Mouse (Mus musculus): ENCODE results near the gene Cmtm4.

The Cmtm4 gene

DNA sequence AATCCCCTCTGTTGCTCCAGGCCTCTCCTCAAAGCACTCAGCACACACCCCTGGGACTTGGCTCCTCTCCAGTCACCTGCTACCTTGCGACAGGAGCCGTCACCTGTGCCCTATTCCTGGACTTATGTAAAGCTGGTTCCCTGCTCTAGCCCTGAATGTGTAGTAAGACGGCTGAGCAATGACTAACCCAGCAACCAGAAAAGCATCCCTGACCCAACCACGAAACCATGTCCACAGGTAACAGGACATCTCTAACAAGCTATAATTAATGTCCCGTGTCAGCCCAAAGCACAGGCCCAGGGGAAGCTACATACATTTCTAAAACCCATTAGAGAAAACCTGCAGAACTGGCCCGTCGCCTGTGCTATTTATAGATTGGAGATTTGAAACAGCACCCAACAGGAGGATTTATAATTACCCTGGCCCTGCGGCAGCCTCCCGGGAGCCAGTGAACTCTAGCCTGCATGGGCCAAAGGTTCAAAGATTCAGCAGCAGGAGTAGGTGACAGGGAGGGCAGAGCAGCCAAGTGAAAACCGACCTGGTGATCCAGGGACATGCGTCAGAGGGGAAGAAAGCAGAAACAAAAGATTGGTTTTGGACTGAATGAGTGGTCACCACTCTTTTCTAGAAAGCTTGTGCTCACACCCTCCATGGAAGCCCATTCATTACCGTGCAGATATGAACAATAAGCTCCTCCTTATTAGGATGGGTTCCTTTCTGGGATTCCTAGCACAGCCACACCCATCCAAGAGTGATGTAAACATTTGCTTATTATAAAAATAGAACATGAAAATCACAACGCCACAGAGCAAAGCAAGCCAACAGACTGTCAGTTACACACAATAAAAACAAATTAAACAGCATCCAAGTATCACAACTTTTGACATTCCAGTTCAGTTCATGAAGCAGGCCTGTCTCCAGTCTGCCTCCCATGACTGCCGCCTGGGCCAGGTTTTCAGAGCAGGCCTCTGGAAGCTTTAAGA is 20.5 kb downstream of the Cmtm4 start:
- no peak for DNase-seq (ENCODE audit: low spot score)

DNA sequence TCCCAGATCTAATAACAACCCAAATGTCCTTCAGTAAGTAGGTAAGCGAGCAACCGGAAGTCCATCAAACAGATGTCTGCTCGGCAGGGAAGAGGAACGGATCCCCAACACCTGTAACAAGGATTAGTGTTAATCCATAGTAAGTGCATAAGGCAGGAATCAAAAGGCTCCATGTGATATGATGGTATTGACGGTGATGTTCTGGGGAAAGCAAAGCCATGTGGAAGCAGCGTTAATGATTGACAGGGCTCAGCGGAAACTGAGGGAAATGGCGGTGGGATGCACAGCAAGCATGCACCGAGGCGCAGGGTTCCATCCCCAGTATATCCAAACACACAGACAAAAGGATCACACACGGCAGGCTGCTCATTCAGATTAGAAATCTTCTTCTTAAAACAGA is 21.3 kb downstream of the Cmtm4 start:
- no peak for DNase-seq (ENCODE audit: low spot score)

DNA sequence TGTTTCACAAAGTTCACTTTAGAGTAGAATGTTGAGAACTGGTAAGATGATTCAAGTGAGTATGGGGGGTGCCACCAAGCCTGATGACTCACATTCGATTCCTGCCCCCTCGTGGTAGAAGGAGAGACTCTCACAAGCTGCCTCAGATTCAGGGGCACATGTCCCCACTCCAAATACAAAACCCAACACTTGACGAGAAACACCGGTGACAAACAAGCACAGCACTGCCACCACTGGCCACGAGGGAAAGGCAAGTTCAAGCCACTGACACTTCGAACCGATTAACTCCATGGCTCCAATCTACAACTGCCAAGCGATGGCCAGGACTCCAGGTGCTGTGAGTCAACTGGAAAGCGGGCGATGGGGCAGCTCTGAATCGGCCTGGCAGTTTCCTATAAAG is 21.8 kb downstream of the Cmtm4 start:
- DNase-seq (ENCODE audit: low spot score) = no peak

DNA sequence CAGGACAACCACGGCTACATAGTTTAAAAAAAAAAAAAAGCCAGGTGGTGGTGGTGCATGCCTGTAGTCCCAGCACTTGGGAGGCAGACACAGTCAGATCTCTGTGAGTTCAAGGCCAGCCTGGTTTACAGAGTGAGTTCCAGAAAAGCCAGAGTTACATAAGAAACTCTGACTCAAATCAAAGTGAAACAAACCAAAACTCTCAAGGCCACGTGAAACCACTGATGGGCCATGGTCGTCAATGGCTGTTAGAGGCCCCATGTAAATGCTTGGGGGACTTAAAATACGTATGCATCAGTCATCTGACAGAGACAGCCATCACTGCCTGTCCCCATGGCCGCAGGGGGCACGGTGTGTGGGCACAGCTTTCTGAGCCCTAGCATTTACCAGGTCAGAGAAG is 24.5 kb downstream of the Cmtm4 start:
- no peak for DNase-seq (ENCODE audit: low spot score)

- DNase-seq (ENCODE audit: low spot score) = no peak
Observed at GRCm38 (mm10) chr8:104370071-104370470, 25.5 kb downstream of the Cmtm4 start.

- DNase-seq (ENCODE audit: low spot score) = no peak
Observed at GRCm38 (mm10) chr8:104369591-104369990, 26.0 kb downstream of the Cmtm4 start.

DNA sequence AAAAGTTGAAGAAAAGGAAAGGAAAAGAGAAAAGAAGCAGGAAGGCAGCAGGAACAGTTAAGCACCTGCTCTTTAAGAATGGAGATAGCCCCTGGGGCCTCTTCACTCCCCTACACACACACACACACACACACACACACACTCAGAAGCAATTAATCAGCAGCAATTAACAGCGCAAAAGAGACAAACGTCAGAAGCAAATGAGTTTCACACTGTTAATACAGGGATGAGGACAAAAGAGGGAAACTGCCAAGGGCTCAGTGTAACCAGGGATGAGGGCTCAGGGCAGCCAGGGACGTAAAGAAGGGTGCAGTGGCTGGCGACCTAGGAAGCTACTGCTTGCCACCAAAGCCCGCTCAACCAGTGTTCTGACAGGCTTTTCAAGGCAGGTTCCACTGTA is 28.2 kb downstream of the Cmtm4 start:
- no peak for DNase-seq (ENCODE audit: low spot score)

DNA sequence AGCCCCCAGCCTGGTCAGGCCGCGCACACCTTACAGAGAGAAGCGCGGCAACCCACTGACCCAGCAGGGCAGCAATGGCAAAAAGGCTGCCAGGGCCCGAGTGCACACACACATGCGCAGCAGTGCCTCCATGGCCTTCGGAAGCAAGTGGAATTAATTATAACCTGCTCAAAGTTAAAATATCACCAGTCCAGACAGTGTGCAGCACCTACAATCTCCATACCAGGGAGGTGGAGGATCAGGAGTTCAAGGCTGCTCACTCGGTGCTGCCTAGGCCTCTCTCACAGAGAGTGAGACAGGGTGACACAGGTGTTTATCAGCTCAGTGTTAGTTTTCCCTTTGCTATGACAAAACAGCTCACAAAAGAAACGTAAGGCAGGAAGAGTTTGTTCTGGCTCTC is 29.9 kb downstream of the Cmtm4 start:
- no peak for DNase-seq (ENCODE audit: low spot score)

DNA sequence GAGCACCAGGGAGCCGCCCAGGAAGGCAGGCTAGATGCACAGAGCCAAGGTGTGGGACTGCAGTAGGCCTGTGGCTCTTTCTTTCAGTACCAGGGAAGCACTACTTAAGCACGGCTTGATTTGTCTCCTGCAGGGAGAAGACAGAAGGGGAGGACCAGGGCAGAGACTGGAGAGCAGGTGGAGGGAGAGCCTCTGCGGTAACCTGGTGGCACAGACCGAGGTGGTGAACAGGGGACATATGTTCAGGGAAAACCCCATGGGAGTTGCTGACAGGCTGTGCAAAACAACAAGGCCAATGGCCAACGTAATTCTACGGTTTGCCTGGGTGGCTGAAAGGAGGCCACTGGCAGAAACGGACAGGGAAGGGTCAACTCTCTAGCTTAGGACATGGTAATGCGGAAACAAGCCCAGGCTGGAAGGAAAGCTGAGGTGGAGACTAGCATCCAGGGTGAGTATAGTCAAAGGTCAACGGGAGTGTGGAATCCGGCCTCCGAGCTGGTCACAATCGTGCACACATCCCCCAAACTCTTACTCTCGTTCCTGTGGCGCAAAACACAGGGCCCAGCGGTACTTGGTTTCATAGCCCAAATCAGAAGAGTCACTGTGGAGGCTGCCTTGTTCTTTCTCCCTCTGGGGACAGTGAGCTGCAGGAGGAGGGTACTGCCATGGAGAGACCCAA is 35.7 kb downstream of the Cmtm4 start:
- no peak for DNase-seq (ENCODE audit: low spot score)

DNA sequence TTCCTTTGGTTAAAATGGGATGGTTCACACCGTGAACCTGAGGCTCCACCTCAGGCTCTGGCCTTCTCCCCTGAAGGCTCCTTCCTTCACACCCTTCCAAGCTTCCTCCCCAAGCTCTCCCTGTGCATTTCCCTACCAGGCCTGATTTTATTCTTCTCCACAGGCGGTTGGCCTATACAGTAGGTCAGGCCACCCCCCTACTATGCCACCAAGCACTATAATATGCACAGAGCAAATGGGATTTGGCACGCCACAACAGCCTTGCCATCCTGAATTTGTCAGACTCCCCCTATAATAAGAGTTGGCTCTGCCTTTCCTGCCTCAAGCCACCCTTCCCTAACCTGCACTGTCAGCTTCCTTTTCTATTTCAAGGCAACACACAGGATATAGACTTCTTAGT is 37.0 kb downstream of the Cmtm4 start:
- no peak for DNase-seq (ENCODE audit: low spot score)

- DNase-seq (ENCODE audit: low spot score) = no peak
Observed at GRCm38 (mm10) chr8:104354504-104354903, 41.1 kb downstream of the Cmtm4 start.

GRCm38 (mm10) chr8:104353186-104353585 is 42.4 kb downstream of the Cmtm4 start:
- DNase-seq (ENCODE audit: low spot score) = no peak

GRCm38 (mm10) chr8:104350047-104350446 is 45.6 kb downstream of the Cmtm4 start:
- no peak for DNase-seq (ENCODE audit: low spot score)

GRCm38 (mm10) chr8:104348971-104349370 is 46.6 kb downstream of the Cmtm4 start:
- no peak for DNase-seq (ENCODE audit: low spot score)

- DNase-seq (ENCODE audit: low spot score) = no peak
Observed at GRCm38 (mm10) chr8:104346706-104347105, 48.9 kb downstream of the Cmtm4 start.

- no peak for DNase-seq (ENCODE audit: low spot score)
Observed at GRCm38 (mm10) chr8:104344622-104345021, 51.0 kb downstream of the Cmtm4 start.

DNA sequence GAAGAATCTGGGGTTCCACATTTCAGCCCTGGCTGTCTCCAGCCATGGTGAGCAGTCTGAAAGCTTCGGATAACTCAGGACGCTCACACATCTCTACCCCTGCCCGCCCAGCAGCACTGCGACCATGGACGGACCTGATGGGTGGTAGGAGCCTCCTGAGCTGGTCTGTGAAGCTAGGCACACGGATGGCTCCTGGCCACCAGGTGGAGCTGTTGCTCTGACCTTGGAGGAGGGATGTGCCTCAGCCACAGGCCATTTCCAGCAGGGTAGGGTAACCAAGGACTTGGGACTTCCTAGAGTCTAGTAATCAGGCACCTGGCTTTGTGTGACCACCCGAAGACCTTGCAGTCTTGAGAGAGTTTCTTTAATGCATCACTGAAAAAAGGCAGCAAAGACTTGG is 51.6 kb downstream of the Cmtm4 start:
- DNase-seq (ENCODE audit: low spot score) = peak; percentile 86

DNA sequence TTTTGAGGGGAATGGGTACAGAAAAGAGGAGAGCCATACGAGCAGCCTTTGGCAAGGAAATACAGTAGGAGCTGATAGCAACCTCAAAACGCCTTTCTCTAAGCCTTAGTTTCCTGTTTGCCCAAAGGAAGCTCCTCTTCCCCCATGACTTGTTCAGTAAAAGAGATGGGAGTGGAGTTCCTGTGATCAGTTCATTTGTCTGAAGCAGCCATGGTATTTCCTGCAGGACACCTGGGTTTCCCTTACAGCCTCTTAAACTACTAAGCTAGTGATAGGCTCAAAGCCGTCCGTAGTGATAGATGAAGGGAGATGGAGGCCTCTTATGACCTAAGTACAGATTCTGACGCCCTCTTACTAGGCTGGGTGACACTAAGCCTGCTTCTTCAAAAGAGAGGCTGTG is 53.2 kb downstream of the Cmtm4 start:
- DNase-seq (ENCODE audit: low spot score) = no peak

DNA sequence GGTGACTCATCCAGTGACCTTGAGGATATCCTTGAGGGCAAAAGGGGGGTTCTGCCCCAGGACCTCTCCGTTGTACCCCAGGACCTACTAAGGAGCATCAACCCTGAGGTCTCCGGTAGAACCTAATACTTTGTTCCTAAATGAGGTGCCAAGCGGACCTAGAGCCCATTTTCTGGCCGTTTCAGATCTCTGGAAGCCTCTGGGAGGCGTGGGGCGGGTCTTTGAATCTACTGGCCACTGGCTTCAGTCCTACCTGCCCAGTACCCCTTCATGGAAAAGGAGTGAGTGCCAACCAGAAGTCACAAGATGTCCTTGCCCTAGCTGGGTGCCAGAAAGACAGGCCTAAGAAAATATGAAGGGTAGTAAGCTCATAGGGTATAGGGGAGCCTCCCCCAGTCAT is 53.9 kb downstream of the Cmtm4 start:
- DNase-seq (ENCODE audit: low spot score) = no peak

DNA sequence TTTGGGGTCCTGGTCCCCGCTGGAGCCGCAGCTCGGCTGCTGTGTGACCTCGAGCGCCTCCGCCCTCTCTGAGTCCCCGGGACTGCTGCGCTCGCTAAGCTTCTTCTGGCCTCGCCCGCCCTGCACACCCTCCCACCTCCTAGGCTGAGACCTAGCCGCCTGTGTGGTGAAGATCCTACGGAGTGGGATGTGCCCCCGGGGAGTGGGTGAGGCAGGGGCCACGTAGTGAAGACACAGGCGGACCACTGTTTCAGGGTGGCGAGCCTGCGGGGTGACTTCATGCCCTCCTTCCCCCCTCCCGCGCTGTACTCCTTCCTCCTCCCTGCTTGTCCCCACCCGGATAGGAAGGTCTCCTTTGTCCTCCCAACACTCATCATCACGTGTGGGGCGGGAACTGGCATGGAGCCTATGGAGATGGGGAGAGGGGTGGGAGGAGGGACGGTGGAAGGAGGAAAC is 54.5 kb downstream of the Cmtm4 start:
- DNase-seq (ENCODE audit: low spot score) = peak; percentile 61

DNA sequence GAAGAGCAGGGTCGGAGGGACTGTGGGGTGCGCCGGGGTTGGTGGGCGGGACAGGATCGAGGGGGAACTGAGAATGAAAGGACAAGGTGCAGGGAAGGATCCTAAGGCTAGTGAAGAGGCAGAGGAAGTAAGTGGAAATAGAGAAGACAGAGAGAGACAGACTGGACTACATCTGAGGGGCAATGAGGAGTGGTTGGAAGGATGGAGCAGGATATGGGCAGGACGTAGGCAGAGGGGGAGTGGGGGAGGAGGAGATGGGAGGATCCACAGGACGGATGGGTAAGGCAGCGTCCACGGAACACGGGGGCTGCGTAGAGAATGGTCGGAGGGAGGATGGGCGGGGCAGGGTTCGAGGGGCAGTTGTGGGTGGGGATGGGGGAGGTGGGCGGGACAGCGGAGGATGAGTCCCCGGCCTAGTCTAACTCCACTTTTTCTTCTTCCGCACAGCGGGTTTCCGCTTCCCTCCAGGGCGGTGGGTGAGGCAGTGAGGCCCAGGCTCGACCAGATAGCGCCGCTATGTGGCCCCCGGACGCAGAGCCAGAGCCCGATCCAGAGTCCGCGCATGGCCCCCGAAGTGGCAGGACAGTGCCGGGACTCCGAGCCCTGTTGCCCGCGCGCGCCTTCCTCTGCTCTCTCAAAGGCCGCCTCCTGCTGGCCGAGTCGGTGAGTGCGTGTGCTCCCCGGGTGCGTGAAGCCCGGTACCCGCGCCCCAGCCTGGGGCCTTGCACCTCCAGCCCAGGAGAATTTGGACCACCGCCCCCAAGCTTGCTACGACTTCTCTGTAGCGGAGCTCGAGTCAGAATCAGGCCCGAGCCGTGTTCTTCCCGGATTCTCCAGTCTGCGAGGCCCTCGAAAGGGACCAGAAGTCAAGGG is 55.1 kb downstream of the Cmtm4 start:
- peak; percentile 66 for DNase-seq (ENCODE audit: low spot score)

- no peak for DNase-seq (ENCODE audit: low spot score)
Observed at GRCm38 (mm10) chr8:104339983-104340232, 55.7 kb downstream of the Cmtm4 start.
